Mouse (Mus musculus): ENCODE measurements around the gene Axin2. TPM values are rescaled to one million over a fixed set of nuclear protein-coding genes. Genes with fewer than 3 reads are reported as not detected.

Gene Axin2
- polyA plus RNA-seq, 1 experiment from 2014 or later: 11.0 TPM

DNA sequence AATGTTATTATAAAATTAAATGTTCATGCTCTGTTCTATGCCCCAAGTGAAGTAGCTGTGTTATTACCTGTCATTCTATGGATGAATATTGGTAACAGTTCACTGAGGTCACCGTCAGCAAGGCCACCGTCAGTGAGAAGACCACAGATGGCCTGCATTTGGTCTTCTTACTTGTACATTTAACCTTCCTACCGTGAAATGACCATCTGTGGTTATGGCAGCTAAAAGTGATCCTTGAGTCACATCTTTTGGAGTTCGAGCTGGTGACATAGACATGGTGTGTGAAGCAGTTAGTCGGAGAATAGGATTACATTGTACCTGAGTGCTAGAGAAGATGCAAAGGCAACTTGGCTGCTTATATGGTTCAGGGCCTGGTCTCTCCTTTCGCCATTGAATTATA, 68.1 kb downstream of the Axin2 start:
- Histone ChIP-seq H3K9me3 (ENCODE audit: low read length) (no peaks in the 10 kb centered on the region), H3K4me1 (ENCODE audit: insufficient read depth, low read depth, low read length) (no peaks in the 10 kb centered on the region; the same call in 1 of the 2 replicates), H3K9ac (replicated peaks; ENCODE audit: low read depth) (no peak overlapping the region), H3K4me3 (ENCODE audit: low read depth, low read length) (no peak overlapping the region), H3K27me3 (replicated peaks; ENCODE audit: insufficient read depth, low read length) (no peaks in the 10 kb centered on the region), H3K27ac (ENCODE audit: low read length) (no peak overlapping the region), H3K36me3 (ENCODE audit: insufficient read depth, low read length) (no peaks in the 10 kb centered on the region), H3K4me2 (replicated peaks; ENCODE audit: low read depth, low read length) (no peak overlapping the region)
- 91% methylated on average over 6 of the region's 6 CpGs for WGBS
- no peak for TF ChIP-seq EP300 (IDR thresholded peaks at IDR 0.05)
- no peak for TF ChIP-seq CTCF (IDR thresholded peaks at IDR 0.05)
- ATAC-seq (no peak), DNase-seq (ENCODE audit: low spot score) (no peak)

DNA sequence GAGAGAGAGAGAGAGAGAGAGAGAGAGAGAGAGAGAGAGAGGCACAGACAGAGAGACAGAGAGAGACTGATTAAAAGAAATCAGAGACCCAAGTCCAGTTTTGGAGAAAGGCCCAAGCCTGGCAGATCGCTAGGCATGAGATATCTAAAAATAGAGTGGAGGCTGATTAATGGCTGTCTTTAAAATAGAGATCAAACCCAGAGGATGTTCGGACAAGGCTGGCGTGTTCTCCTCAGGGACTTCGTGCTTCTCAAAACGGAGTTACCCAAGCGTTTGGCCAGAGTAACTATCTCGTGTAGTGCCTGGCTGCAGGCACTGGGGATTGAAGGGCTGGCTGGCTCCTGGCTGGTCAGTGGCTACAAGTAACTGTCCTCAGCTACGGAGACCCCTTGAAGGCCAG, 69.8 kb downstream of the Axin2 start:
- Histone ChIP-seq H3K4me2 (replicated peaks; ENCODE audit: low read depth, low read length) (no peak overlapping the region), H3K4me3 (ENCODE audit: low read depth, low read length) (no peak overlapping the region), H3K4me1 (ENCODE audit: insufficient read depth, low read depth, low read length) (no peaks in the 10 kb centered on the region; the same call in 1 of the 2 replicates), H3K36me3 (ENCODE audit: insufficient read depth, low read length) (no peaks in the 10 kb centered on the region), H3K9me3 (ENCODE audit: low read length) (no peaks in the 10 kb centered on the region), H3K27ac (ENCODE audit: low read length) (no peak overlapping the region), H3K9ac (replicated peaks; ENCODE audit: low read depth) (no peak overlapping the region), H3K27me3 (replicated peaks; ENCODE audit: insufficient read depth, low read length) (no peaks in the 10 kb centered on the region)
- ATAC-seq (no peak), DNase-seq (ENCODE audit: low spot score) (peak; percentile 17)
- no peak for TF ChIP-seq EP300 (IDR thresholded peaks at IDR 0.05)
- TF ChIP-seq CTCF (IDR thresholded peaks at IDR 0.05): no peak
- 51% methylated on average over 8 of the region's 8 CpGs for WGBS

GRCm38 (mm10) chr11:108993414-108993813, 73.3 kb downstream of the Axin2 start:
- WGBS: 96% methylated on average over 6 of the region's 6 CpGs
- Histone ChIP-seq H3K9me3 (ENCODE audit: low read length) (no peaks in the 10 kb centered on the region), H3K27ac (ENCODE audit: low read length) (no peak overlapping the region), H3K4me2 (replicated peaks; ENCODE audit: low read depth, low read length) (no peak overlapping the region), H3K27me3 (replicated peaks; ENCODE audit: insufficient read depth, low read length) (no peaks in the 10 kb centered on the region), H3K36me3 (ENCODE audit: insufficient read depth, low read length) (no peaks in the 10 kb centered on the region), H3K9ac (replicated peaks; ENCODE audit: low read depth) (no peak overlapping the region), H3K4me3 (ENCODE audit: low read depth, low read length) (no peak overlapping the region), H3K4me1 (ENCODE audit: insufficient read depth, low read depth, low read length) (no peaks in the 10 kb centered on the region)
- ATAC-seq (no peak), DNase-seq (ENCODE audit: low spot score) (no peak)
- TF ChIP-seq CTCF (IDR thresholded peaks at IDR 0.05) (no peak), EP300 (IDR thresholded peaks at IDR 0.05) (no peak)

GRCm38 (mm10) chr11:108995196-108995989, 75.2 kb downstream of the Axin2 start:
- DNase-seq (ENCODE audit: low spot score) (peak; percentile 44), ATAC-seq (no peak)
- Histone ChIP-seq H3K4me1 (ENCODE audit: insufficient read depth, low read depth, low read length) (no peaks in the 10 kb centered on the region), H3K9ac (replicated peaks; ENCODE audit: low read depth) (no peak overlapping the region), H3K36me3 (ENCODE audit: insufficient read depth, low read length) (no peaks in the 10 kb centered on the region), H3K27ac (ENCODE audit: low read length) (no peak overlapping the region), H3K9me3 (ENCODE audit: low read length) (no peaks in the 10 kb centered on the region), H3K4me2 (replicated peaks; ENCODE audit: low read depth, low read length) (no peak overlapping the region), H3K27me3 (replicated peaks; ENCODE audit: insufficient read depth, low read length) (no peaks in the 10 kb centered on the region), H3K4me3 (ENCODE audit: low read depth, low read length) (no peak overlapping the region)
- 61% methylated on average over 10 of the region's 10 CpGs for WGBS
- TF ChIP-seq EP300 (IDR thresholded peaks at IDR 0.05) (peak; percentile 32; the same call in 1 of the 2 replicates), CTCF (IDR thresholded peaks at IDR 0.05) (no peak)

DNA sequence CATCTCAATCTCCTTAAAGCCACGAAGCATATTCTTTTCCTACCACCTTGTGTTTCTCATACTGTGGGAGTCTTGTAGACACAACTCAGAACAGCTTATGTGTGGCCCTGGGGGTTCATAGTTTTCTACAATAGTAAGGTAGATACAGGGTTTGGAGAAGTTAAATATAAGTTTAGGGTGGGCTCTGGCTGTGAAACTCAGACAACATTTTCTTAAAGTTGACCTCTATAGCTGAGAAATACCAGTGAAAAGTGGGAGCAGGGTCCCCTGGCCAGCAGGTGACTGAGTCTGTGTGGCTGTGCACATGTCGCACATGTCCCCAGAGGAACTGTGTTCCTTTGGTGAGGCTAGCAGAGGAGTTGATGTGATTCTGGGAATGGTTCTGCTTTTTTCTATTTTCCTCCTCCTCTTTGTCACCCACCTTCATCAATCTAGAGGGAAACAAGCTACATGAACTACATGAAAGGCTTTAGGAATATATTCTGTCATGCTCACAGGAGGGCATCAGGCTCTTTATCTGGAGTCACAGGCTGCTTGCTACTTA, 75.9 kb downstream of the Axin2 start:
- ATAC-seq: no peak
- TF ChIP-seq CTCF (IDR thresholded peaks at IDR 0.05) (no peak), EP300 (IDR thresholded peaks at IDR 0.05) (no peak)
- Histone ChIP-seq H3K27ac (ENCODE audit: low read length) (no peak overlapping the region), H3K4me3 (ENCODE audit: low read depth, low read length) (no peak overlapping the region), H3K4me2 (replicated peaks; ENCODE audit: low read depth, low read length) (no peak overlapping the region), H3K9ac (replicated peaks; ENCODE audit: low read depth) (no peak overlapping the region), H3K36me3 (ENCODE audit: insufficient read depth, low read length) (no peaks in the 10 kb centered on the region), H3K27me3 (replicated peaks; ENCODE audit: insufficient read depth, low read length) (no peaks in the 10 kb centered on the region), H3K4me1 (ENCODE audit: insufficient read depth, low read depth, low read length) (no peaks in the 10 kb centered on the region), H3K9me3 (ENCODE audit: low read length) (no peaks in the 10 kb centered on the region; the same call in 1 of the 2 replicates)
- DNase-seq (ENCODE audit: low spot score): no peak
- 69% methylated on average over 2 of the region's 2 CpGs for WGBS

DNA sequence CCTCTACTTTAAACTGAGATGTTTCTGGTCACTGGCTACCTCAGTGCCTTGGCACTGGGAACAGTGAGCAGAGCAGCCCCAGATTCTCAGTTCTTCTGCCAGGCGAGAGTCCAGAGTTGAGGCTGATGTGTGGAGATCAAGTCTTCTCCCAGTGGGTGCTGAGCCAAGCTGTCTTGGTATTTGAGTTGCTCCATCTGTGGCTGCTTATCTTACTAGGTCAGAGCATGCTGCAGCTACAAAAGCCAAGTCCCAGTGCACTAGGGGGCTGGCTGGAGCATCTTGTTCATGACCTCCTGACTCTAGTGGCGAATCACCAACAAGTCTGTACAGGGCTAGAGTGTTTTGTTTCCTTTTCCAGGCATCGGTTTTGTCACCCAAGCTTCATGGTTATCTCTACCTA, 77.7 kb downstream of the Axin2 start:
- Histone ChIP-seq H3K9me3 (ENCODE audit: low read length) (no peaks in the 10 kb centered on the region; the same call in 1 of the 2 replicates), H3K4me3 (ENCODE audit: low read depth, low read length) (no peak overlapping the region), H3K4me1 (ENCODE audit: insufficient read depth, low read depth, low read length) (no peaks in the 10 kb centered on the region), H3K27ac (ENCODE audit: low read length) (no peak overlapping the region), H3K4me2 (replicated peaks; ENCODE audit: low read depth, low read length) (no peak overlapping the region), H3K9ac (replicated peaks; ENCODE audit: low read depth) (no peak overlapping the region), H3K36me3 (ENCODE audit: insufficient read depth, low read length) (no peaks in the 10 kb centered on the region), H3K27me3 (replicated peaks; ENCODE audit: insufficient read depth, low read length) (no peaks in the 10 kb centered on the region)
- TF ChIP-seq EP300 (IDR thresholded peaks at IDR 0.05) (no peak), CTCF (IDR thresholded peaks at IDR 0.05) (no peak)
- peak; percentile 41 for DNase-seq (ENCODE audit: low spot score)
- WGBS: 79% methylated on average over 3 of the region's 3 CpGs
- ATAC-seq: peak; percentile 25

Other genes with a start within 250 kb of the Axin2 start
- 0.57 and 0.80 TPM in 2 replicates for gene E030025P04Rik, start 224.0 kb downstream of the Axin2 start, polyA plus RNA-seq (2015; fragmentation: Nextera tagmentation; extraction: Ambion mirVana)